Mouse (Mus musculus) MEL (cell line): ENCODE measurements around the gene Fam122b. TPM values are rescaled to one million over a fixed set of nuclear protein-coding genes. Genes with fewer than 3 reads are reported as not detected.
A peak's percentile ranks its signal among the peaks of the same experiment; 100 is the strongest.

Experiments used
- DNase-seq: peaks from one replicate; pipeline ENCODE4 v3.0.0; 2011; ENCODE audit warnings: low read depth, low spot score
- H3K27ac ChIP-seq: 2 replicates; pipeline ENCODE4 v1.5.1; 2012; ENCODE audit warnings: low read depth, mild to moderate bottlenecking, control low read depth, low read length, moderate library complexity; ENCODE audit not compliant: control insufficient read depth
- H3K27me3 ChIP-seq, 2 experiments: fragments of 150-350 bp in 1 of 2; sonication (generic) in 1 of 2; 2 replicates each; pipeline ENCODE4 v1.6.1; 2012; ENCODE audit warnings: low read length in 2 of 2, mild to moderate bottlenecking in 2 of 2, improper control_type of control experiment in 1 of 2, moderate library complexity in 1 of 2; ENCODE audit not compliant: insufficient read depth in 2 of 2, control insufficient read depth in 1 of 2
- H3K36me3 ChIP-seq, 2 experiments: 2 replicates each; pipeline ENCODE4 v1.6.1; 2012 to 2014; ENCODE audit warnings: low read length in 2 of 2, improper control_type of control experiment in 1 of 2, inconsistent platforms in 1 of 2, mild to moderate bottlenecking in 1 of 2; ENCODE audit not compliant: insufficient read depth in 2 of 2, control insufficient read depth in 1 of 2
- H3K4me1 ChIP-seq, 2 experiments: fragments of 150-350 bp in 1 of 2; sonication (generic) in 1 of 2; 2 replicates each; pipeline ENCODE4 v1.6.1; 2012; ENCODE audit warnings: low read length in 2 of 2, improper control_type of control experiment in 1 of 2, mild to moderate bottlenecking in 1 of 2; ENCODE audit not compliant: insufficient read depth in 2 of 2, control insufficient read depth in 1 of 2
- H3K4me3 ChIP-seq, 2 experiments: fragments of 150-350 bp in 1 of 2; sonication (generic) in 1 of 2; 2 replicates each; pipeline ENCODE4 v1.5.1; 2012; ENCODE audit warnings: low read depth in 2 of 2, low read length in 2 of 2, mild to moderate bottlenecking in 2 of 2, moderate library complexity in 2 of 2, control low read depth in 1 of 2, improper control_type of control experiment in 1 of 2; ENCODE audit not compliant: control insufficient read depth in 1 of 2, insufficient read depth in 1 of 2
- H3K79me2 ChIP-seq: 2 replicates; pipeline ENCODE4 v1.6.1; 2012; ENCODE audit warnings: mild to moderate bottlenecking, low read length, moderate library complexity; ENCODE audit not compliant: control insufficient read depth, poor library complexity, insufficient read depth
- H3K9ac ChIP-seq: 2 replicates; pipeline ENCODE4 v1.6.1; 2012; ENCODE audit warnings: low read depth, mild to moderate bottlenecking, control low read depth, low read length, moderate library complexity; ENCODE audit not compliant: control insufficient read depth, poor library complexity, severe bottlenecking
- H3K9me3 ChIP-seq: fragments of 150-350 bp; sonication (generic); replicated peaks from 2 replicates; pipeline ENCODE4 v1.6.1; 2012; ENCODE audit warnings: mild to moderate bottlenecking, low read length, improper control_type of control experiment, moderate library complexity; ENCODE audit not compliant: insufficient read depth
- CHD2 ChIP-seq: IDR thresholded peaks from 2 replicates; pipeline ENCODE4 v1.6.1; 2011; ENCODE audit warnings: low read length, improper control_type of control experiment
- CTCF ChIP-seq, 3 experiments: IDR thresholded peaks in 2 of 3; conservative IDR thresholded peaks in 1 of 3; 2 replicates each; pipeline ENCODE4 v1.5.1; 2011 to 2012; ENCODE audit warnings: low read length in 3 of 3, low read depth in 2 of 3, mild to moderate bottlenecking in 2 of 3, improper control_type of control experiment in 1 of 3, inconsistent platforms in 1 of 3, mixed read lengths in 1 of 3, moderate library complexity in 1 of 3; ENCODE audit not compliant: control insufficient read depth in 1 of 3, insufficient read depth in 1 of 3, poor library complexity in 1 of 3, severe bottlenecking in 1 of 3
- ELF1 ChIP-seq: IDR thresholded peaks from 2 replicates; pipeline ENCODE4 v1.6.1; 2014; ENCODE audit warnings: low read depth, mild to moderate bottlenecking, inconsistent platforms, low read length, improper control_type of control experiment, moderate library complexity
- EP300 ChIP-seq, 2 experiments: IDR thresholded peaks; 2 replicates each; pipeline ENCODE4 v1.6.1; 2011; ENCODE audit warnings: improper control_type of control experiment in 2 of 2, low read length in 2 of 2, low read depth in 1 of 2, mild to moderate bottlenecking in 1 of 2
- GABPA ChIP-seq: IDR thresholded peaks from 2 replicates; pipeline ENCODE4 v1.6.1; 2012; ENCODE audit warnings: low read depth, mild to moderate bottlenecking, inconsistent platforms, low read length, improper control_type of control experiment, moderate library complexity
- GATA1 ChIP-seq: IDR thresholded peaks from 2 replicates; pipeline ENCODE4 v1.6.1; 2011; ENCODE audit warnings: low read depth, low read length, improper control_type of control experiment
- HCFC1 ChIP-seq: IDR thresholded peaks from 2 replicates; pipeline ENCODE4 v1.6.1; 2012; ENCODE audit warnings: low read depth, mild to moderate bottlenecking, inconsistent platforms, low read length, improper control_type of control experiment, moderate library complexity
- JUND ChIP-seq: IDR thresholded peaks from 2 replicates; pipeline ENCODE4 v1.6.1; 2011; ENCODE audit warnings: low read depth, mild to moderate bottlenecking, improper control_type of control experiment, low read length
- MEF2A ChIP-seq: IDR thresholded peaks from 2 replicates; pipeline ENCODE4 v1.6.1; 2014; ENCODE audit warnings: low read depth, mild to moderate bottlenecking, inconsistent platforms, low read length, improper control_type of control experiment; ENCODE audit not compliant: poor library complexity, insufficient replicate concordance, severe bottlenecking; ENCODE audit errors: extremely low read depth
- MXI1 ChIP-seq: IDR thresholded peaks from 2 replicates; pipeline ENCODE4 v1.6.1; 2011; ENCODE audit warnings: mild to moderate bottlenecking, low read depth, low read length, improper control_type of control experiment
- POLR2AphosphoS5 ChIP-seq: IDR thresholded peaks from 2 replicates; pipeline ENCODE4 v1.6.1; 2012; ENCODE audit warnings: low read depth, borderline replicate concordance, mild to moderate bottlenecking, inconsistent platforms, low read length, moderate library complexity, mixed read lengths
- RAD21 ChIP-seq: IDR thresholded peaks from 2 replicates; pipeline ENCODE4 v1.6.1; 2011; ENCODE audit warnings: mild to moderate bottlenecking, low read depth, low read length, improper control_type of control experiment
- SMC3 ChIP-seq: IDR thresholded peaks from 2 replicates; pipeline ENCODE4 v1.6.1; 2011; ENCODE audit warnings: low read depth, low read length, improper control_type of control experiment
- USF1 ChIP-seq: IDR thresholded peaks from 2 replicates; pipeline ENCODE4 v1.6.1; 2014; ENCODE audit warnings: low read depth, mild to moderate bottlenecking, inconsistent platforms, low read length, improper control_type of control experiment, moderate library complexity
- ZC3H11A ChIP-seq: IDR thresholded peaks from 2 replicates; pipeline ENCODE4 v1.6.1; 2012; ENCODE audit warnings: low read depth, mild to moderate bottlenecking, inconsistent platforms, low read length, improper control_type of control experiment
- ZKSCAN1 ChIP-seq: IDR thresholded peaks from 2 replicates; pipeline ENCODE4 v1.6.1; 2012; ENCODE audit warnings: low read depth, mild to moderate bottlenecking, inconsistent platforms, low read length, improper control_type of control experiment, moderate library complexity
- ZNF384 ChIP-seq: IDR thresholded peaks from 2 replicates; pipeline ENCODE4 v1.6.1; 2012; ENCODE audit warnings: low read depth, mild to moderate bottlenecking, inconsistent platforms, low read length, improper control_type of control experiment
- polyA plus RNA-seq, 2 experiments: library from polyadenylated mRNA; stranded (reverse) in 1 of 2; unstranded in 1 of 2; fragments of >175 nt in 1 of 2; fragments of >200 nt in 1 of 2; gene quantifications; 2 replicates each; pipeline versions ENCODE4 v1.2.1 to v1.2.4; 2012; ENCODE audit warnings: low replicate concordance in 2 of 2, low read depth in 1 of 2; ENCODE audit not compliant: insufficient read length in 2 of 2, insufficient read depth in 1 of 2, missing spikeins in 1 of 2
- total RNA-seq: library from RNA; depleted of rRNA; stranded (reverse); fragments of 300-350 nt; gene quantifications from 2 replicates; pipeline ENCODE4 v1.2.3, GENCODE M21; 2012

The Fam122b gene
- total and polyA plus RNA-seq, 3 experiments, result 2.2 to 9.9 TPM; not detected in 1

DNA sequence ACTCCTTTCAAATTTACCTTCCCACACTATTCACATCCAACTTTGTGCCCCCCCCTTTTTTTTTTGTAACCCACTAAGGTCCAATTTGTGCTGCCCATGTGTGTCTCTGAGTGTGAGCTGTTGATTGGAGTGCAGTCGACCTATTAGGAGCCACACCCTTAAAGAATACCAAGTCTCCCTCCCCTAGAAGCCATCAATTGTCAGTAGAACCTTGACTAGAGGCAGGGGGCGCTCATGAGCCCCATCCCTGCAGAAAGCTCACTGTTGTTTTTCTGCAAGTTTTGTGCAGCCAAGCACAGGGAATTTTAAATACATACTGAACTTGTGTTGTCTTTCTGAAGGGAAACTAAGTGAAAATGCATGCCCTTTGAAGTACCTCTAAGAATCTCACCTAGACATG, 31.6 kb downstream of the Fam122b start:
- no peaks in the 10 kb centered on the region for H3K79me2 ChIP-seq
- TF ChIP-seq SMC3 (peak; percentile 17; the same call in 1 of the 2 replicates), GATA1 (no peak), CTCF (IDR thresholded peaks at IDR 0.05 in 2 of 3, conservative IDR thresholded peaks at IDR 0.05 in 1 of 3; ENCODE audit: control insufficient read depth in 1 of 3, insufficient read depth in 1 of 3, low read depth in 2 of 3, low read length in 3 of 3, poor library complexity in 1 of 3, severe bottlenecking in 1 of 3) (peak; percentile 37 to 43 (median 41); a peak in 5 of 6 replicates), RAD21 (no peak)

DNA sequence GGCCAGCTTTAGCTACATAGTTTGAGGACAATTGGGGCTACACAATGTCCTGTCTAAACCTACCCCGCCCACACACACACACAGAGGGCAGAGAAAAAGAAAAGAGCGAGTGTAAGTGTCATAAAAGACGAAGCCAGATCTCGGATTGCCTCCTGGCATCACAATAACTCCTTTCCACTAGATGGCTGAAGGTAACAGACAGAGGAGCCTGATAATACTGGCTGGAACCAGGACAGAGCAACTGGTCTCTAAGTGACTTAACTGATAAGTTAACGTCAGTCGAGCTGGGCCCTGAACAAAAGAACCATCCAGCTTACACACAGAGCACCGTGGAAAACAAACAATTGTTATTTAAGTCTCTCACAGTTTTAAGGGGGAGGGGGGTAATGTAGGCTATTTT, 33.2 kb downstream of the Fam122b start:
- Histone ChIP-seq H3K27me3 (no peaks in the 10 kb centered on the region), H3K9me3 (no peaks in the 10 kb centered on the region), H3K4me1 (no peaks in the 10 kb centered on the region), H3K36me3 (no peaks in the 10 kb centered on the region), H3K4me3 (no peak overlapping the region), H3K79me2 (no peaks in the 10 kb centered on the region), H3K27ac (no peak overlapping the region), H3K9ac (no peak overlapping the region)
- no peak for TF ChIP-seq CHD2
- TF ChIP-seq POLR2AphosphoS5, result no peak
- no peak for TF ChIP-seq SMC3
- TF ChIP-seq ZNF384, result no peak
- TF ChIP-seq GABPA, result no peak
- no peak for TF ChIP-seq ZC3H11A
- no peak for TF ChIP-seq ELF1
- no peak for TF ChIP-seq MXI1
- no peak for TF ChIP-seq USF1
- no peak for TF ChIP-seq JUND
- TF ChIP-seq EP300 (IDR thresholded peaks at IDR 0.05; ENCODE audit: low read depth in 1 of 2, low read length in 2 of 2), result no peak
- no peak for TF ChIP-seq HCFC1
- no peak for TF ChIP-seq MEF2A
- TF ChIP-seq ZKSCAN1, result no peak
- DNase-seq, result no peak

More for the DNA sequence above, 31.6 kb downstream of the Fam122b start:
- Histone ChIP-seq H3K36me3 (no peaks in the 10 kb centered on the region), H3K4me1 (no peaks in the 10 kb centered on the region), H3K9ac (no peak overlapping the region), H3K9me3 (no peaks in the 10 kb centered on the region), H3K4me3 (no peak overlapping the region), H3K27me3 (no peaks in the 10 kb centered on the region), H3K27ac (no peak overlapping the region)
- peak; percentile 29 for DNase-seq
